Mouse (Mus musculus) lung, postnatal 0 days (tissue): Measurements from ENCODE around the gene Pla2g2f.

ENCODE experiments used
- CTCF ChIP-seq: IDR thresholded peaks from 2 replicates; pipeline ENCODE4 v1.5.1; 2016; ENCODE audit warnings: antibody characterized with exemption, mild to moderate bottlenecking
- EP300 ChIP-seq: IDR thresholded peaks from 2 replicates; pipeline ENCODE4 v1.6.1; 2016; ENCODE audit warnings: antibody characterized with exemption, mild to moderate bottlenecking, control low read depth

DNA sequence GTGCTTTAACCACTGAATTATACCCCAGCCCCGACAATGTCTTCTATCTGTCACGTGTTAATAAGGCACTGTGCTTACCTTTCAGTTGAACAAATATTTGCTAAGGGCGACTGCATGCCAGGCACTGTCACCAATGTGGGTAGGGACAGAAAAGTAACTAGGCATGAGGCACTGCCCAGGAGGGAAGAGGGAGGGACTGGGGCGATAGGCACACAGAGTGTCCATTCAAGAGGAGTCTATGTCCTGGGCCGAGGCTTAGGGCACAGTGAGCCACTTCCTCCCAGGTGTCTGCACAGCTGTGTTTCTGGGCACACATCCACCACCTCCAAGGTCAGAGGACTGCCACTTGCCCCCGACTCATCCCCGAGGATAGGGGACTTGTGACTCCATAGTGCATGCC is 20.4 kb downstream of the Pla2g2f start, which contains the start of gene Ubxn10:
- TF ChIP-seq CTCF (no peak), EP300 (no peak)
